Mouse (Mus musculus) kidney, adult 2 months (tissue): ENCODE measurements around the gene Mcu.

ENCODE experiments used
- CTCF ChIP-seq: fragments of 200-500 bp; conservative IDR thresholded peaks from 2 replicates; pipeline ENCODE4 v1.5.1; 2011; ENCODE audit warnings: low read depth, mild to moderate bottlenecking, control low read depth, low read length, moderate library complexity, mixed read lengths; ENCODE audit not compliant: insufficient read depth, insufficient read length
- POLR2A ChIP-seq: fragments of 200-500 bp; IDR thresholded peaks from one replicate; pipeline ENCODE4 v1.6.1; 2011; ENCODE audit warnings: low read depth, low read length, control low read depth

GRCm38 (mm10) chr10:59430701-59431218, 185.7 kb downstream of the Mcu start:
- TF ChIP-seq POLR2A (no peak), CTCF (no peak)
